Mouse (Mus musculus): ENCODE results near the gene Mbtps2.

DNA sequence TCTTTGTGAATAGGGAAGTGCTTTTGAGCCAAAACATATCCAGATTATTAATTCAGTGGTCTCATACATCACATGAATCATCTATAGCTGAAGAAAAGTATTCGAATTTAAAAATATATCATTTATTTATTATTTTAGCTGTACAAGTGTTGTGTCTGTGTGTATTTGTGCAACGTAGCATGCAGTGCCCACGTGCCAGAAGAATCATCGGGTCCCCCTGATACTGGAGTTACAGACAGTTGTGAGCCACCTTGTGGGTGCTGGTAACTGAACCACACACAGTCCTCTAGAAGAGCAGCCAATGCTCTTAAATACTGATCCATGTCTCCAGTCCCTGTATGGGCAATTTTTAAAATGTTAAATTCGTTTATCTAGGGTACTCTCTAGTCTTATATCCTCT is 92.1 kb downstream of the Mbtps2 start:
- TF ChIP-seq CTCF (IDR thresholded peaks at IDR 0.05; ENCODE audit: low read depth, low read length) (no peak), POLR2A (IDR thresholded peaks at IDR 0.05; ENCODE audit: extremely low read depth, insufficient read depth, low read length) (no peak)

All from liver, adult 2 months (tissue).